Mouse (Mus musculus) granulocyte monocyte progenitor cell, adult 5-6 weeks (primary cell): ENCODE data around the gene Pcnt. TPM values are rescaled to one million over a fixed set of nuclear protein-coding genes. Genes with fewer than 3 reads are reported as not detected.

Experiments
- ATAC-seq: replicated peaks from 2 replicates; pipeline ENCODE4 v1.8.0; 2016; ENCODE audit warnings: mild to moderate bottlenecking, moderate TSS enrichment, inconsistent platforms; ENCODE audit not compliant: poor library complexity, severe bottlenecking
- total RNA-seq, 2 experiments: library from RNA; stranded (forward) in 1 of 2; stranded (reverse) in 1 of 2; fragments of 200-712, 200-1000 nt in 1 of 2; fragments of >200 nt in 1 of 2; fragmentation: Nextera tagmentation in 1 of 2; gene quantifications; 2 replicates each; pipeline ENCODE4 v1.2.3; 2014 to 2017

The Pcnt gene
- total RNA-seq, 2 experiments from 2014 or later, result 41.9 to 55.6 TPM

DNA sequence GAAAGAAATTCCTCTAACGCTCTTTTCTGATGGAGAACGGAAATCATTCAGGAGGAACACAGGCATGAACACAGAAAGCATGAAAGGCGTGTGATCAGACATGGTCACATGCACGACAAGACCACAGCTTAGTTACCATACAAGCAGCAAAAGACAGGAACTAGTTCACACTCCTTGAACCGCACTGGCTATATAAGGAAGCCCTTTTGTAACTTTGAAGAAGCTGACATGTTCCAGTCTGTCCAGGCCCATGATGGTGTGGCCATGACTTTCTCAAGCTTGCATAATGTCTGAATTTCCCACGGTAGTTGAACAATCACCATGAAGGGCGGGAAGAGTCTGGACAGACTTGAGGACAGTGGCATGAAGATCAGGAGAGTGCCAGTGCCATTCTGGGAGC, 16.9 kb downstream of the Pcnt start:
- ATAC-seq, result peak; percentile 55

DNA sequence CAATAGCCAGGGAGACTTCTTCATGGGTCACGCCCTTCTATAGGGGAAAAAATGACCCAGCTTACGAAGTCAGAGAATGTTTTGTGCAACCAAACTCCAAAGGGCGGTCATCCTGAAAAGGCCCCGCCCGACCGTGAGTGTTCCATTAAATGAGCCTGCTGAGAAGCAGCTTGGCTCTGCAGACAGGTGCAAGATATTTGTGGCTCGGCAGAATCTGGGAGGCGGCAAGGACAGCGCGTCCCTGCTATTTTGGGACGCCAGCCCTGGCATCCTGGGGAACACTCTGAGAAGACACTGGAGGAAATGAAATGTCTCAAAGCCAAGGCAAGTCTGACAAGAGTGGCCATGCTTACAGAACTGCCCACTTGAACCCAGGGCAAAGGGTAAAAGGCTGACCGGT, 25.8 kb downstream of the Pcnt start:
- ATAC-seq, result no peak

GRCm38 (mm10) chr10:76408520-76408919, 34.1 kb downstream of the Pcnt start:
- no peak for ATAC-seq

DNA sequence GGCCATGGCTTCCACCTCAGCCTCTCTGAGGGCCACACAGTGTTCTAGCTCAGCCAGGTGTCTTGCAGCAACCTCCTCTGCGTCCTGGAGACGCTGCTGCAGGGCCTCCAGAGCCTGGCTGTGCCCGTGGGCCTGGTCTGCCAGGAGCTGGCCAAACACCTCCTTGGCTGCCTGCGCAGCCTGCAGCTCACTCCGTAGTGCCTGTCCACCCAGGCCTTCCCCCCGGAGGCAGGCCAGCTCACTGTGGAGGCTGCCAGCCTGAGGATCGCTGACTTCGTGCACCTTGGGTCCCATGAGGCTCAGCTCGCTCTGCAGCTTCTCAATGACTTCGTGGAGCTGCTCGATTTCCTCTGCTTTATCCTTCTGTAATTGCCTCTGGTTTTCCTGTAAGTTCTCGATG, 50.0 kb downstream of the Pcnt start:
- no peak for ATAC-seq

- ATAC-seq, result peak; percentile 30; the same call in 1 of the 2 replicates
These were observed 50.8 kb downstream of the Pcnt start for GRCm38 (mm10) chr10:76391786-76392185.

DNA sequence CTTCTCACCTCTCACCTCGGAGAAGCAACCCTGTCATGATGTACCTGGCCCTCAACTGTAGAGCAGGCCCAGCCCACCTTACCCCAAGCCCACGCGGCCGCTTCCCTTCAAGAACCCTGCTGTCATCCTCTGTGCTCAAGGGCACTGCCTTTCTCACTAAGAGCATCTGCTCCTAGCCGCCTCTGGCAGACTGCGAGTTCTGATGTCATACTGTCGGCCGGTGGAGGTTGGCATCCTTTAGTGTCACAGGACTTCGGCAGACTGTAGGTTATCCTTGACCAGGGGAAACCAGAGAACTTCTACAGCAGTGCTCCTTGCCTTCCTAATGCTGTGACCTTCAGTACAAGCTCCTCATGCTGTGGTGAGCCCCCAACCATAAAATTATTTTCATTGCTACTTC, 51.4 kb downstream of the Pcnt start:
- ATAC-seq, result no peak

DNA sequence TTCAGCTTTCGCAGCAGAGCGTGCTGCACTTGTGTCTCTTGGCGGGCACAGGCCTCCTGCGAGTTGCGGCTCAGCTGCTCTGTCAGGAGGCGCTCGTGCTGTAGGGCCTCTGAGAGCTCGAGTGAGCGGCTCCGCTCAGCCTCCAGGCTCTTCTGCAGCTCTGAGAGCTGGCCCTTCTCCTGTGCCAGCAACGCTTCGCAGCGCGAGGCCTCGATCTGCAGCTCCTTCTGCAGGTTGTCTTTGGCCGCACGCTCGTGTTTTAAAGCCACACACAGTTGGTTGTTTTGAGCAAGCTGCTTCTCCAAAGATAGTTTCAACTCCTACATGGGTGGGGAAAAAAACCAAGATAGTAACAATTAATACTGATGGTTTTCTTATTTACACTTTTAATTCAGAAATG, 67.6 kb downstream of the Pcnt start:
- ATAC-seq, result no peak

- ATAC-seq, result no peak
These were observed 70.8 kb downstream of the Pcnt start for GRCm38 (mm10) chr10:76371736-76372135.

DNA sequence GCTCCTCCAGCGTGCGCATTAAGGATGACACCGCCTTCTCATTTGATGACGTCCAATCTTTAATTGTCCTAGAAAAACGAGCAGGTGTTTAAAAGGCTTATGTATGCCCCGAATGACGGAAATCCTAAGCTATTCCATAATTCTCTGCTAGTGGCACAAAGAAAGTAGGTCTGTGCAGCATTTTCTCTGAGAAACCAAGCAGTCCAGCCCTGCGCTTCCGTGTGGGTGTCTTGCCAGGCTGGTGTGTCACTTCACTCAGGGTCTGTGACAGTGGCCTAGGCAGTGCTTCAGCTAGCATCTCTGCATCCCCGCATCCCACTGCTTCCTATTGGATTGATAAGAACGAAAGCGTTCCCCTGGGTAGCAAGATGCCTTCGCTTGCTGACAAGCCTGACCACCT, 73.8 kb downstream of the Pcnt start:
- no peak for ATAC-seq

GRCm38 (mm10) chr10:76363233-76363632, 79.4 kb downstream of the Pcnt start:
- no peak for ATAC-seq

DNA sequence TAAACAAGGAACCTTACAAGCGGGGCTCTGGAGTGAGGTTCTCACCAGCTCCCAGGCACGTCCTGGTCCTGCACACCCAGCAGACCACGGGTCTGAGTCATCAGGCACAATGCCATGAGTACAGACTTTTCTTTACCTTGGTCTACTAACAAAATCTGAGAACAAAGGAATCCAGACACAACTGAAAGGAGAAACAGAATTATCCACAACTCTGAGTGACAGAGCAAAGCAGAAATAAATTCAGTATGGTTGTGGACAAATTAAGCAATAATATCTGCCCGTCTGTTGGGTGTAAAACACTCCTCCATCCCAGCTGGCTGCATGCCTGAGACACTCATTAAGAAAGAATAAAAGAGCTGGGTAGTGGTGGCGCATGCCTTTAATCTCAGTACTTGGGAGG, 84.1 kb downstream of the Pcnt start:
- peak; percentile 15; the same call in 1 of the 2 replicates for ATAC-seq

GRCm38 (mm10) chr10:76357286-76357875, 85.2 kb downstream of the Pcnt start:
- no peak for ATAC-seq

DNA sequence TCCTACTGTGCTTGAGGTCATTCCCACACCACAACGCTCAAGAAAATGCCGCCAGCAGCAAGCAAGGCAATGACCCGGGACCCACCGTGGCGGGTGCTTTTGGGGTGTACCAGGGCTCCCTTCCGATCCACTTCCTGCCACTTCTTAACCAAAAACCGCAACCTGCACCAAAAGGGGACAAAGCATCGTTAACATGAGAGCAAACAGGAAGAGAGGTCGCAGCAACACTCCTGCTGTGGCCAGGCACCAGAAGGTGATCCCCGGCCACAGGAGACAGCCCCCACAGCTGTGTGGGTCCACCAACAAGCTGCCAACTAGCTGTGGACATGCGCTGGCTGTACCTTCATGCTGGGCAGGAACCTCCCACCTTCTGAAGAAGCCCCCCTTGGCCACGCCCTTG, 87.6 kb downstream of the Pcnt start:
- peak; percentile 72 for ATAC-seq

DNA sequence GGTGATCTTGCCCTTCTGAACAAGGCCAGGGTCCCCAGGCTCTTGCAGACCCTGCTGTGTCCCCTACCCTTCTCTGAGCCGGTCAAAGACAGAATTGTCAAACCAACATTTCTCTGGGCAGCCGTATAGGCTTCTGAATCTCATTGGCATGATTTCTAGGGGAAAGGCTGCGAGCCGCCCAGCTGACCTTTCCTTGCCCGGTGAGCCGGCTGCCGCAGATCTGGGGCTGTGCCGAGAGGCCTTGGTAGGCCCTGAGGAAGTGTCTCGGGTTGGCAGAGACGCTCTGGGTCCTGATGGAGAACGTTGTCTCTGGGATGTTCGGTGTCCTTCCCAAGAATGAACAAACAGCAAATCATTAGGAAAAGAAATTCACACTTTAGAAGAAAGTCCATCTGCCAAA, 88.6 kb downstream of the Pcnt start:
- no peak for ATAC-seq

GRCm38 (mm10) chr10:76351953-76352352, 90.6 kb downstream of the Pcnt start:
- ATAC-seq, result peak; percentile 40

- ATAC-seq, result peak; percentile 46
These were observed 96.0 kb downstream of the Pcnt start for GRCm38 (mm10) chr10:76346589-76346988.

GRCm38 (mm10) chr10:76346043-76346491, 96.5 kb downstream of the Pcnt start:
- peak; percentile 28 for ATAC-seq

- ATAC-seq, result peak; percentile 34
These were observed 97.1 kb downstream of the Pcnt start for GRCm38 (mm10) chr10:76345540-76345902.

GRCm38 (mm10) chr10:76344711-76345539, 97.7 kb downstream of the Pcnt start, which contains the start of gene Dip2a:
Dip2a (minus strand) TSS chr10:76345291.
- peak; percentile 84 for ATAC-seq

- ATAC-seq, result no peak
These were observed 108.2 kb downstream of the Pcnt start for GRCm38 (mm10) chr10:76334350-76334749.

GRCm38 (mm10) chr10:76332040-76332439, 110.5 kb downstream of the Pcnt start:
- no peak for ATAC-seq

GRCm38 (mm10) chr10:76329093-76329492, 113.5 kb downstream of the Pcnt start:
- ATAC-seq, result no peak
